Mouse (Mus musculus): ENCODE measurements around the gene BC107364.
"Not testable (repeated sequence)": the region's sequence is repeated elsewhere in the genome, so short reads cannot be mapped to it uniquely, and the experiment has no call there.

Gene BC107364

DNA sequence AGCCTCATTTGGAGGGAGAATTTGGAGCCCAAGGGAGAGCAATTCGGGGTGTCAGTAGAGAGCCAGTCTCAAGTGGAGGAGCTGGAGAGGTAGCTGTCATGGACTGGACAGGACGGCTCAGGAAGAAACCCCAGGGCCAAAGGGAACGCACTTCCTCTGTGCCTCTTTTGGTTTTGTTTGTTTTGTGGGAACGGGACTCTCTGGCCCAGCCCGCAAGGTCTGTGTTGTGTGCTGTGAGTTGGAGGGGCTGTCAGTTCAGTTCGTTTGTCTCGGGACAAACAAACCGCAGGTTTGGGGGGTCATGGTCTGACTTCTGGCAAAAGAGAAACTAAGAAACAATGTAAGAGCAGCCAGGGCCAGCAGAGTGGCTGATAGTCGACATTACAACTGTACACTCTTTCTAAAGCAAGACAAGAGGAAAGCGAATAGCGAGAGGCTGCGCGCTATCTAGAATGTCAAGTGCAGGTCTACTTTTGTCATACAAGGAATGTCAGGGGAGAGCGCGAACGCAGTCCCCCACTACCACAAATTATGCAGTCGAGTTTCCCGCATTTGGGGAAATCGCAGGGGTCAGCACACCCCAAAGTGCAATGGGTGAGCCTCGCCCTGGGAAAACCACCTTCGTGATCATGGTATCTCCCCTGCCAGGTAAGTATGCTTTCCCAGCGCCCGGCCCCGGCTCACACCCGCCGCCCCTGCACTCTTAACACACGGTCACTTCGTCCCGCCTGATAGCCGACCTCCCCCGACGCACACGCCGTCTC is 34.1 kb upstream of the BC107364 start:
- not testable (repeated sequence) for DNase-seq (ENCODE audit: low read depth, low spot score)

DNA sequence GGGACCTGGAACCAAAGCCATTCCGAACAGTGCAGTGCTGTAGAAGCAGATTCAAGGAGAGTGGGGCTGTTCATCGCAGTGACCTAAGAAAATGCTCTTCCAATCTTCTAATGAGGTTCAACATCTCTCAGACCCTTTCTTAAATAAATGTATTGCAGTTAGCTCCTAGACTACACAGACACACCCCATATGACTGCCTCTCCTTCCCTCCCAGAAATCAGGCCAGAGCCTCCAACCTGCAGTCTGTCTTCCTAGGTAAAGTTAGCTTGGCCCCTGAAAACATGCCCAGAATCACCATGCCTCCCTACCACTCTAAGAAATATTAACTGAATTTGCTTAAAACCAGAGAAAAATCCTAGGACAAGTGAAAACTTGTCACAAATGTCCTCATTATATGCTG is 33.3 kb upstream of the BC107364 start:
- no peak for DNase-seq (ENCODE audit: low read depth, low spot score)

- DNase-seq (ENCODE audit: low read depth, low spot score), result no peak
Observed at GRCm38 (mm10) chr3:96484921-96485320, 32.8 kb upstream of the BC107364 start.

DNA sequence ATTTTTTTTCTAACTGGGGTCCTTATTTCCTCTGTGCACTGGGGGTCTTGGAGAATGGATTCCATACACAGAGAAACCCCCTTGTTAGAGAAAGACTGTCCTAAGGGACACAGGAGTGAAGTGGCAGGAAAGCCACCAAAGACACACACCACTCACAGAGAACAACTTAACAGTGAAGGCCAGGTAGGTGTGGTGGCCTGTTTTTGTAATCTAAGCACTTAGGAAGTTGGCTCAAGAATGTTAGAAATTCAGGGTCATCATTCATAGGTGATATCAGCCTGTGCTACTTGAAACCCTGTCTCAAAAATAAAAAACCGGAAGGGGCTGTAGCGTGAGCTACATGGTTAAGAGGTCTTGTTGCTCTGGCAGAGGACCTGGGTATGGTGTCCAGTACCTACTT is 31.8 kb upstream of the BC107364 start:
- no peak for DNase-seq (ENCODE audit: low read depth, low spot score)

GRCm38 (mm10) chr3:96483044-96483443 is 30.9 kb upstream of the BC107364 start:
- not testable (repeated sequence) for DNase-seq (ENCODE audit: low read depth, low spot score)

GRCm38 (mm10) chr3:96482451-96482850 is 30.3 kb upstream of the BC107364 start:
- no peak for DNase-seq (ENCODE audit: low read depth, low spot score)

DNA sequence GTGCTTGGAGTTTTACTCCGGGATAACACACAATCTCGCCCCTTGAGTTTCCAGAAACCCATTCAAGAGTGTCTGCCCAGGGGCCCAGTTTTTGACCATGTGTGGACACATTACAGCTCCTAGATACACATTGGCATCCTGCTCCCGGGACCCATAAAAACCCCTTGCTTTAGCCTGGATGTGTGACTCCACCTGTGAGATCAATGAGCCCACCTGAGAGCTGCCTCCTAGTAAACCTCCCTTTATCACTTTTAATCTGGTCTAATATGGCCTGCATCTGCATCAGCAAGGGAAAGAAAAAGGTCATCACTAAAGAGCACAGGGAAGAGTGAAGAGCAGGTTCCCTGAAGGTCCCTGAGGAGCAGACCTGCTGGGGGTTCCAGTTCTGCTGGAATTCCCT is 29.8 kb upstream of the BC107364 start:
- no peak for DNase-seq (ENCODE audit: low read depth, low spot score)

DNA sequence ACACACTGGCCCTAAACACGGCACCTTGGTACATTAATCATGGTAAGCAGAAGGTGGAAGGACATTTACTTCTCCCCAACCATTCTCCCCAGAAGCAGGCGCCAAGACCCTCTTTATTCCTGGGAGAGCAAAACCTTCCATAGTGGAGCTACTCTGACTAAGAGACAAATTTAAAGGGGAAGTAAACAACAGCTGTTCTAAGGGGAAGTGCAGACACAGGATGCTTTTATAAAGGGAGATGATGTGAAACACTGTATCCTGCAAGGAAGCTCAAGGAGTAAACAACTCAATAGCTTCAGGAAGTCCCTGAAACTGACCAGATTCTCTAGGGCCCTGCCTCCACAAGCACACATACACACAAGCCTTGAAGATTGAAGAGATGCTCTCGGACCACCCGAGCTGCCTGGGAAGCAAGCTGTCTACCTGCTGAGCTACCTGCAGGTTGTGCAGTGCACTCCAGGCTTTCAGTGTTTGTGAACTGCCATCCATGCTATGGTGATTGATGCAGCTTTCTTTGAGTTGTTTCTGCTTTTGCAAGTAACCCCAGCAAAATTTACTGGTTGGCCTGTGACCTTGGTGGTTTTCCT is 28.7 kb upstream of the BC107364 start:
- no peak for DNase-seq (ENCODE audit: low read depth, low spot score)

GRCm38 (mm10) chr3:96479249-96479648 is 27.1 kb upstream of the BC107364 start:
- no peak for DNase-seq (ENCODE audit: low read depth, low spot score)

- no peak for DNase-seq (ENCODE audit: low read depth, low spot score)
Observed at GRCm38 (mm10) chr3:96477558-96477957, 25.5 kb upstream of the BC107364 start.

DNA sequence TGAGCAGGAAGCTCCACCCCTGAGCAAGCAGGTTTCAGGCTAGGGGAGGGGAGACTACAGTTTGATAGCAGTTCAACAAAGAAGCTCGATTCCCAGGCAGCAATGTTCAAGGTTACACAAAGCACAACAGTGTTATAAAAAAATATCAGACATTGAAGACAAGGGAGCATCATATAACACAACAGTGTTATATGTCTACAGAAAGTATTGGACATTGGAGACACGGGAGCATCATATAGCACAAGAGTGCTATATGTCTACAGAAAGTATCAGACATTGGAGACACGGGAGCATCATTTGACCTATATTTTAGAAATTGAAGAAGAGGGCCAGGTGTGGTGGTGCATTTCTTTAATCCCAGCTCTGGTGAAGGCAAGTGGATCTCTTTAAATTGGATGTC is 25.0 kb upstream of the BC107364 start:
- DNase-seq (ENCODE audit: low read depth, low spot score), result no peak

DNA sequence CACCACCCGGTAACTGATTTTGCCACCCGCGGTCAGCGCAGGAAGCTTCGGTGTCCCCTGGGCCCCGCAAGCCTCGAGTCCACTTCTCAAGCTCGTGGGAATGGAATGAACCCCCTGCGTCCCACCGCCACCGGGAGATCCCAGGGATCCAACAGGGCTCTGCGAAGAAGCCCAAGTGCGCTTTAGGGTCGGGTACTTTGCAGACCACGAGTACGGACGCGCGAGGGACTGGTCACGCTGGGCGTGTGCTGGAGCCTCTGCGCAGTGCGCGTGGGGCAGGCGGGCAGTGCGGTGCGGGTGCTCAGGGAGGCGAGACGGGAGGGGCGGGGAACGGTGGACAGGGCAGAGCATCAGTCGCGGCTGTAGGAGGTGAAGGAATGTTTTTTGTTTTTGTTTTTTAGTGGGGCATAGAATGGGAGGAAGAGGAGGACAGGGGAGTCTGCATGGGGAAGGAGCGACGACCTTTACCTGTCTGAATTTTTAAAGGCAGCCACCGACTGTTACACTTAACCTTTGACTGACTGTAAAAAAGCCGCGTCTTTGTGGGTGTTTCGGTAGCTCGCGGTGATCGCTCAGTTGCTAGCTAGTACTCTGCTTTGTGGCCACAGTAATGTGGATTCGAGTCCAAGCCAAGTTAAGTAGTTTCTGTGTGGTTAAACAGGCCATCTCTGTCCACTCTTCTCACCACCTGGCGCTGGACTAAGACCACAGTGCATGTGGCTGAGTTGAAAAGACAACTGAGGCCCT is 23.0 kb upstream of the BC107364 start:
- DNase-seq (ENCODE audit: low read depth, low spot score), result no peak

- not testable (repeated sequence) for DNase-seq (ENCODE audit: low read depth, low spot score)
Observed at GRCm38 (mm10) chr3:96473556-96473955, 21.4 kb upstream of the BC107364 start.

DNA sequence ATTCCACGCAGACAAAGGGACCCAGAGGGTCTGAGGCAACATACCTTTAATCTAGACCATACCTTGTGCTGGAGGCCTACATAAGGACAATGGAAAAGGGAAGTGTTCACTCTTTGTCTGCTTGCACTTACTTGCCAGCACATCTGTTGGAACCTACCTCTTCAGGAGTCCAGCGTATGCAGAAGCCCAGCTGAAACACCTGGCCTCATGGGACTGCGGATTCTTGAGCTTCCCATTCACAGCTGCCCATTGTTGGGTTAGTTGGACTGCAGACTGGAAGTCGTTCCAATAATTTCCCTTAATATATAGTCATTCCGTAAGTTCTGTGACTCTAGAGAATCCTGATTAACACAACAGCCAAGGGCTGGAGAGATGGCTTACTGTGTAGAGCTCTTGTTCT is 20.0 kb upstream of the BC107364 start:
- no peak for DNase-seq (ENCODE audit: low read depth, low spot score)

- no peak for DNase-seq (ENCODE audit: low read depth, low spot score)
Observed at GRCm38 (mm10) chr3:96469626-96470025, 17.5 kb upstream of the BC107364 start.

DNA sequence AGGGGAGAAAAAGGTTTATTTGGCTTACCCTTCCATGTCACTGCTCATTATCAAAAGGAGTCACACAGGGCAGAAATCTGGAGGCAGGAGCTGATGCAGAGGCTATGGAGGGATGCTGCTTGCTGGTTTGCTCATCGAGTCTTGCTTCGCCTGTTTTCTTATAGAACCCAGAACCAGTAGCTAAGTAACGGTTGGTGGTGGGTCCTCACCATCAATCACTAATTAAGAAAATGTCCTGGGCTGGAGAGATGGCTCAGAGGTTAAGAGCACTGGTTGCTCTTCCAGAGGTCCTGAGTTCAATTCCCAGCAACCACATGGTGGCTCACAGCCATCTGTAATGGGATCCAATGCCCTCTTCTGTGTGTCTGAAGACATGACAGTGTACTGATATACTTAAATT is 16.2 kb upstream of the BC107364 start:
- DNase-seq (ENCODE audit: low read depth, low spot score), result not testable (repeated sequence)

GRCm38 (mm10) chr3:96467641-96468040 is 15.5 kb upstream of the BC107364 start:
- no peak for DNase-seq (ENCODE audit: low read depth, low spot score)

DNA sequence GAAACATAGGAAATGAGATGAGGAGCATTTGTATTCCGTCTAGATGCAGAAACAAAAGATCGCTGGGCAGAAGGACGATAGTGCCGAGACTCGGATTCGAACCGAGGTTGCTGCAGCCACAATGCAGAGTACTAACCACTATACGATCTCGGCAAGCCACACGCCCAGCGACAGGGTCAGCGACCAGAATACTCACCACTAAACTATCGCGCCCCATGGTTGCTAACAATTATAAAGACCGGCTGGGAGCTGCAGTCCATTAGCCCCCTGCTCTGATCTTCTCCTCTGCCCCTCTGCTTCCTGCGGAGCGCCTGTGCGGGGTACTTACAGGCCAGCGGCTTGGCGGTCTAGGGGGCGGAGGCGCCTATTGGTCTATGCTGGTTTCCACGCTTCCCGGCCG is 11.8 kb upstream of the BC107364 start:
- no peak for DNase-seq (ENCODE audit: low read depth, low spot score)

DNA sequence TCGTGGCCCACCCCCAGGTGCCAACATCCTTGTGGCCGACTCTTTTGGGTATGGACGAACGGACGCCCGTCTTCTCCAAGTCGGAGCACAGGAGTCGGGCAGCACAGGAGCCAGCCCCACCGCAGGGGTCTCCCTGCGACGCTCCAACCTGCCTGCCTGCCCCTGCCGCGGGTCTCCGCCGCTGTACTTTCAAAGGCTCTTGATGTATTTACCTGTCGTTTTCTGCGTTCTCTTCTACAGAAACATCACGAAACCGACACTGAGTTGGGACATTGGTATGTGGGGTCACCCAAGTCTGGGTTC is 8.4 kb upstream of the BC107364 start:
- not testable (repeated sequence) for DNase-seq (ENCODE audit: low read depth, low spot score)

DNA sequence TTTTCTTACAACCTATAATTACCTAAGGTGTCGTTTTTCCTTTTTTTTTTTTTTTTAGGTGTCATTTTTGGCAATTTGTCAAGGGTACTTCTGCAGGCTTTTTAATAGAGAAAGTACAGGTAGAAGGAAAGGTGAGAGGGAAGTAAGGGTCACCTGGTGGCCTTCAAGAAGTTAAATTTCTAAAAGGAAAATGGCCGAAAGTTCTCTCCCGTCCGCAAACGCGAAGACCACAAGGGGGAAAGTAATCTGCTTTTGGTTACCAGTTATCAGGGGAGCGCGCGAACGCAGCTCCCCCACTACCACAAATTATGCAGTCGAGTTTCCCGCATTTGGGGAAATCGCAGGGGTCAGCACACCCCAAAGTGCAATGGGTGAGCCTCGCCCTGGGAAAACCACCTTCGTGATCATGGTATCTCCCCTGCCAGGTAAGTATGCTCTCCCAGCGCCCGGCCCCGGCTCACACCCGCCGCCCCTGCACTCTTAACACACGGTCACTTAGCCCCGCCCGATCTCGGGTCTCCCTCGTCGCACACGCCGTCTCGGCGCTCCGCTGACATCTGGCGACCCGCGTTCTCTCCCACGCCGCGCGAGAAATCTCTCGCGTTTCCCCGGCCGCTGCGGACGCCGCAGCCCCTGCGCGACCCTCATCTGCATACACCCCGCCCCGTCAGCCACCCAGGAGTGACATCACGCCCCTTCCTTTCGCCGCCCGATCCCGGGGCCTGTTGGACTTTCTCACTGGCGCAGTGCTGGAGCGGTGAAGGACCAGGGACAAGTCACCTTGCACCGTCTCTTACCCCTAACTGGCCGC is 7.9 kb upstream of the BC107364 start:
- not testable (repeated sequence) for DNase-seq (ENCODE audit: low read depth, low spot score)

- not testable (repeated sequence) for DNase-seq (ENCODE audit: low read depth, low spot score)
Observed at GRCm38 (mm10) chr3:96458886-96459439, 6.9 kb upstream of the BC107364 start.

DNA sequence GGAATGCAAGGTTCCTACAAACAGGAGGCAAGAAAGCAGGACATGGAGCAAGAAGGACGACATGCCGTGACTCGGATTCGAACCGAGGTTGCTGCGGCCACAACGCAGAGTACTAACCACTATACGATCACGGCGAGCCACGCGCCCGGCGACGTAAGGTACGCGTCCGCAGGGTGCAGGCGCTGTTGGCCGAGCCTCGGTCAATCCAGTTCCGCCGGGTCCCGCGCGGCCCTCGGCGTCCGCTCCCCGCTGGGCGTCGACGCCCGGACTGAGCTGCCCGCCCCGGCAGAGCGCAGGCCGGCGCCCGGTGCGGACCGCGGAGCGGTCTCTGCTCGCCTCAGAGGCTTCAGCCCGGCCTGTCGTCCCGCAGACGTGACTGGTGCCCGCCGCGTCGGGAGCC is 5.9 kb upstream of the BC107364 start:
- not testable (repeated sequence) for DNase-seq (ENCODE audit: low read depth, low spot score)
